Mouse (Mus musculus) ovary, adult 18-20 months (tissue): Measurements from ENCODE around the gene Pfkfb2.

Experiments used
- DNase-seq: peaks from one replicate; pipeline ENCODE4 v3.0.0; 2022; ENCODE audit warnings: low spot score, mixed read lengths

The Pfkfb2 gene

DNA sequence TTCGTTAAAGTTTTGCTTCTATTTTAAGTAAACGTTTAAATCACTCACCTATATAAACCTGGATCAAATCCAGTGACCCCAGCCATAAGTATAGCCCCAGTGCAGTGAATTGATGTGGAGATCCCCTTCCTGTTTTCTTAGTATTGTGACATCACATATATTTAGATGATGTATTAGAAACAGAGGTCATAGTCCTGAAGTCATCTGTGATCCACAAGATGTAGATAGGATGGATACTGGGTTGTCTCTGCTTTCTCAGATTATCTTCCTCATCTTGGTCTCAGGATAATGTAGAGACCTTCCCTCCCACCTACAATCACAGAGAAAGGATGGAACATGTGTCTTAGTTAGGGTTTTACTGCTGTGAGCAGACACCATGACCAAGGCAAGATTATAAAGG is at the start of gene Pfkfb2:
TSS of gene Pfkfb2 (minus strand) at position 101 of the 400 bp plus-strand sequence.
- no peak for DNase-seq

DNA sequence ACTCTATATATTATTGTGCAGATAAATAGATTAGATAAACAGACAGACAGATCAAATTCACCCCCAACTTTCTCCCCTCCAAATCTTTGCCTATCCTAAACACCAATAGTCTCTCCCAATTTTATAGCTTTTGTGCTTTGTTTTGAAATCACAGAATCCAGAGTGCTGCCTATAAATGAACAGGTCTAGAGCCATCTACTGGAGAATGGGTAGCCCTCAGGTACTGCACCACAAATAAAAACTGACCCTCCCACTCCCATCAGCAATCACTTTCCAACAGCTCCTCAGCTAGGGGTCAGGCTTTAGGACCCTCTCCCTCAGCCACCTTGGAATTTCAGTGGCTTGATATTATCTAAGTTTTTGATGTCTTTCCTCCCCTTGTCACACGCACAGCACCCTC is 47.6 kb upstream of the Pfkfb2 start:
- no peak for DNase-seq

DNA sequence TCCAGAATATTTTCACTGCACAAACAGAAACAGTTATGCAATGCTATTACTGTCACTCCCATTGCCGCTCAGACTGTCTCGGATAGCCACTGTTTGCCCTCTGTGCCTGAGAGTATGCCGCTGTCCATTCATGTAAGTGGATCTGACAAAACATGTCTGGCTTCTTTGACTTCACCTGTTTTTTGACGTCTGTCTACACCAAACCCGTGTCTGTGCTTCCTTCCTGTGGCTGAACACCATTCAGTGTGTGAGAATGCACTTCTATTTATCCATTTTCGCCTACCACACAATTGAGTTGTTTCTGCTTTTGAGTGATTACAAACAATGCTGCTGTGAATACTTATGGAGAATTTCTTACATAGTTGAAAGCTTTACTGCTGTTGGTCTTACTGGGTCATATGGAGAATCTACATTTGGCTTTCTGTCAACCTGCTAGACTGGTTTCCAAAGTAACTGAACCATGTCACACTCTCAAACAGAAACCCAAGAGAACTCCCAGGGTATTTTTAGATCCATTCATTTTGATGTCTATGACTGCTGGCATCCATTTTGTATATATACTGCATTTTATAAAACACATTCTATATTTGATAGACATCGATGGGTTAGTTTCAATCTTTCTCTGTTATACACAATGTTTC is 46.8 kb upstream of the Pfkfb2 start:
- no peak for DNase-seq

DNA sequence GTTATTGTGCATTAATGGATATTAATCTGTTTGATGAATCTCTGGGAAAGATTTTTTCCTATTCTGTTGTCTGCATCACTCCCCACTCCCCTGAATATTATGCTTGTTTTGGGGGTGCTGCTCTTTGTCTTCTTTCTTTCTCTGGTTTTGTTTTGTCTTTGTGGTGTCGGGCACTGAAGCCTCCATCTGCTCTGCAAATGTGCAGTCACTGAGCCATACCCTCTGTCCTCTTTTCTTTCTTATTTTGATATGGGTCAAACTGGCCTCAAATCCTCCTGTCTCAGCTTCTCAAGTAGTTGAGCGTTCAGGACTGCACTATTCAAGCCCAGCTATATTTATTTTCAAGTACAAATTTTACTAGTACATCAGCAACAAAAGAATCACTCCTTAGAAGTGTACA is 46.2 kb upstream of the Pfkfb2 start:
- no peak for DNase-seq

DNA sequence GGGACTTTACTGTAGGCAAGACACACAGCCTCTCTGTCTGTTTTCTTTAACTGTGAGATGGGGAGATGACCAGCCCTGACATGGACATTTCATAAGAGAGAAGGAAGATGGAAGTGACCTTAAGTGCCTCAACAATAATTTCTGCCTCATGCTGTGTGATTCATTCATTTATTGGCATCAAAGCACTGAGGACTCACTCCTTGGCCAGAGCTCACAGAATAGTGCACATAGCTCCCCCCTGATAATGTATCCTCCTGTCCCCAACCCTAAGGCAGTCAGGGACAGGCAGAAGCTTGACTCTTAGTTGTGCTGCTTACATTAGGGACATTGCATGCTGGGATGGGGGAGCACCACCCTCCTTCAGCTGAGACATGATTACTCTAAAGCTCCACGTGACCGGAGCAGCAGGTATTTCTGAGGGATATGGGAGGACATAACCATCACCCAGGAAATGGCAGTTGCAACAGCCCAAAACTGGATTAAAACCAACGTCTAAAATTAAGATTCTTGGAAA is 42.0 kb upstream of the Pfkfb2 start:
- DNase-seq = no peak

DNA sequence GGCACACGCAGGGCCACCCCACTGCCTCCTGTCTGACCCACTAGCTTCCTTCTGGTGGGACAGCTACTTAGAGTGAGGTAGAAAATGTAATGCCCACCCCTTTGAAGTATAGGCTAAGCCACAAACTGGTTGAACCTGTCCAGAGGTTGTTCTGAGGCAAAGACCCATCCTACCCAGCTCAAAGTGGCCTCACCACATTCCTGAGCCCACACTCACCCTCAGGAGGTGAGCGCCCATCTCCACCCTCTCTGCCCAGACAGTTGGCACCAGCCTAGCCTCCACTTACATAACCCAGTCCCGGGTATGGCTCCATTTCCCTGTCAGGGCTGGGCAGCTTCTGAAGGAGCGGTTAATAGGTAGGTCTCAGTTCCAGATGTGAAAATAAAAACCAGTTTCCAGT is 41.4 kb upstream of the Pfkfb2 start:
- DNase-seq = no peak

DNA sequence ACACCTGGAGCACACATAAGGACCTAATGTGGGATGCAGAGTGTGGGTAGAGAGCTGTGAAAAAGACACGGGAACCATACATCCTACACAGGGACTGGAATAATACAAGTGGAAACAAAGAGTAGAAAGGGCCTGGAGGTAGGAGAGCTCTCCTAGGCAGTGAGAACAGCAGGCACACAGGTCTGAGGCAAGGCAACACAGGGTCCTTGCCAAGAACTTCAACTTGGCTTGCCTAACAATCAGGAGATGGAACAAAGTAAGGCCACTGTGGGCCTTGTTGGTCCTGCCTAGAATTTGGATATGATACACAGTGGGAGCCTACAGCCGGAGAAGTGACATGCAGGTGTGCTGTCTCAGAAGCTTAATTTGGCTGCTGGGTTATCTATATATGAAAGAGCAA is 40.9 kb upstream of the Pfkfb2 start:
- no peak for DNase-seq

DNA sequence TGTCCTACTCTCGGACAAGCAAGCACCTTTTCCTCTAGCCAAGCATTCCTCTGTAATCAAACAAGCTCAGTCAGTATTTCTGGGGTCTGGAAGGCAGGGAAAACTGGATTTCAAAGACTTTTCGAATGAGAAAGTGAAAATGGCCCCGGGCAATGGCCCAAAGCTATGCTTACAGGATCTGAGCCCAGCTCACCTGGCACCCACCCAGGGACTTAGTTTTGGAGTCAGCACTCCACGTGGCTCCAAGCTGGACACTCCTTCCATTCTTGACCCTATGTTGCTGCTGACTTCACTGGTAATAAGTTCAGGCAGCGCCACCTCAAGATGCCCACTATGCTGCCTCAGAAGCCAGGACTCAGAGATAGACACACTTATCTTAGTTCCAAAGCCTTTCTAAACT is 38.0 kb upstream of the Pfkfb2 start:
- no peak for DNase-seq

DNA sequence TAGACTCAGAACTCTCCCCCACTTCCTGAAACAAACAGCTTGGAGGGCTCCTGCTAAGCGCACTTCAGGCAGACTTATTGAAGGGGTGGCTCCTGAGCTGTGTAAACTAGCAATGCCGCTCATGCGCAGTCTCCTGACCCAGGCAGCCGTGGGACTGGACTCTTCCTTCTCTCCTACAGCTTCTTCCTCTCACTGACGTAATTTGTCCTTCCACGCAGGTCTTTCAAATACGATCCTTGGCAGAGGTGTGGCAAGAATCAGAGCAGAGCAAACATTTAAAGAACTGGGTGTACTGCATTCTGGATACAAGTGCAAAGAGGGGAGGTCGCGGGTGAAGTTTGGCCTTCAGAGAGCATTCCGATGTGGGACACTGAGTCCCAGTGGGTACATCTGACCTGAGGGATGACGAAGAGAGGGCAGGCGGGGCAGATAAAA is 35.0 kb upstream of the Pfkfb2 start:
- peak; percentile 47 for DNase-seq

DNA sequence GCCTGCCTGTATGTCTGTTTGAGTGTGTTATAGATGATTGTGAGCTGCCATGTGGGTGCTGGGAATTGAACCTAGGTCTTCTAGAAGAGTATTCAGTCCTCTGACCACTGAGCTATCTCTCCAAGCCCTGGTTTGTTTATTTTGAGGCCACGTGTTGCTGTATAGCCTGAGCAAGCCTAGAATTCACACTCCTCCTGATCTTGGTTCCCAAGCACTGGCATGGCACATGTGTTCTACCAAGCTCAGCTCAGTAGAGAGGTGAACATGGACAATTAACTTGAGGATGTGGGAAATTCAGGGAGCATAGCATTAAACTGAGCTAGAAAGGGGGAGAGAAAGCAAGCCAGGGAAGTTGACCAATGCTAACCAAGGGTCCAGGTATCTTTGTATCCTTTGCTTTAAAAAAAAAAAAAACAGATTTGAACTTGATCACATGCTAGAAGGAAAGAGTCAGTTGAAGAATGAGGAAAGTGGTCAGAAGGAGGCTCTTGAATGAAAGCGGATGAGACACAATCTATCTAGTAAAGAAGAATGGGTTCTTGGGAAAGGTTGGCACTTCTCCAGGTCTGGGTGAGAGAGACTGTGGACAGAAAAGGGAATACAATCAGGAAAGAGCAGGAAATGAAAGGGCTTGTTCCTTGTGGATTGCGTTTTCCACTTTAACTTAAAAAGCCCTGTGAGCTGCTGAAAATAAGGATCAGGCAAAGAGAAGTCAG is 33.1 kb upstream of the Pfkfb2 start:
- no peak for DNase-seq

DNA sequence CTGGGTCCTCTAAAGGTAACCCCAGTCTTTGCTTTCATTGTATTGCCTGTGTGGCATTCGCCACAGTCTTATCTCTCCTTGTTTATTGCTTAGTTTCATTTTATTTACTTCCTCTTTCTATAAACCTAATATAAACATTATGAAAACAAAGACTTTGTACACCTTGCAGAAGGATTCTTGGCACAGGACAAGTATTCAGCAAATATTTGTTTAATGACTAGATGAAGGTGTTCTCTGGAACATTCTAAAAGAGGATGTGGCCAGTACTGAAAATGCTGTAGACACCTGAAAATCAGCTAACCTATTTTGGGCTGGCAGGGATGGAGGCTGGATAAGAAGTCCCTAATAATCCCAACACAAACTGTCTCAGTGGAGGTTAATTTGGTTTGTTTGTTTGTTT is 32.5 kb upstream of the Pfkfb2 start:
- no peak for DNase-seq

DNA sequence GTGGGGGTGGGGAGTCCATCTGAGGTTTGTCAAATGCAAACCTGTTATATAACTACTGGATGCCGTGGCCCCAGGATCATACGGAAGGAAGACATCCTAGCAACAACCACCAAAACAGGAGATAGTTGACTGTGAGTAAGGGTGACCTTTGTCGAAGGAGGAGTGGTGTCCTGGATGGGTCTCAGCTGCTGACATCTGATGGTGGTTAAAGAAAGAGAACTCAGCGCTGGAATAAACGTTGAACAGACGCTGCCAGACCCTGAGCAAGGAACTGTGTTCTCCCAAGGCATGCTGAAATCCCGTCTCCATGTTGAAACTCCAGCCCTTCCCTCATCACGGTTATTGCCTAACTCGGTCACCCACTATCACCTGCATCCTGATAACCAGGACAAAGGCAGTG is 30.6 kb upstream of the Pfkfb2 start:
- no peak for DNase-seq

DNA sequence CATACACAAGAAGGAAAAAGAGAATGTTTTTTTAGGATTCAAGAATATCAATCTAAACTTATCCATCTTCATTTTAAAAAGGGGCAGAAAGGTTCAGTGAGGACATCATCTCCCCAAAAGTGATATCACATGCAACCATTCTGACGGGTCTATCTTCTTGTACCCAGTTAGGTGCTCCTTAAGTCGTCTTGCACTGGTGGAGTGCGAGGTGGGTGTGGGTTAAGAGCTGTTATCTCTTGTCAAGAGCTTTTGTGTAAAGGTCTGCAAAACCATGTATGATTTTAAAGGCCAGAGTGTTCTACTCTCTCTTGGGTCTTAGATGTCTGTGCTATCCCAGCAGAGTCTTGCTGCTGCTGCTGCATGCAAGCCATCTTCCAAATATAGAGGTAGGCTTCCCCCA is 17.8 kb upstream of the Pfkfb2 start:
- DNase-seq = no peak

DNA sequence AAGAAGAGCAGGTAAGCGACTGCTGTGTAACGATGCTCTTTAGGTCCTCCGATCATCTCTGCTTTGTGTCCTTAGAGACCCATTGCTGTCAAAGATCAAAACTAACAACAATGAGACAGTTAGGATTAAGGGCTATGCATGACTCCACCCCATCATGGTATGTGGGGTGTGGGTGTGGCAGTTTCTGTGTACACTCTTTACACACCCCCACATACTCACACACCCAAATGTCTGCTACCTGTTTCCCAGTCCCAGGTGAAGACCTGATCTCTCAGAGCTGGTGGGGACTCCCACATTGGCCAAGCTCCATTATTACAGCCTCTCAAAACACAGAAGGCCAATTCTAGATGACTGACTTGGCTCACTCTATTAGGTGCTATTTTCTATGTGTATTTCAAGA is 16.5 kb upstream of the Pfkfb2 start:
- no peak for DNase-seq

DNA sequence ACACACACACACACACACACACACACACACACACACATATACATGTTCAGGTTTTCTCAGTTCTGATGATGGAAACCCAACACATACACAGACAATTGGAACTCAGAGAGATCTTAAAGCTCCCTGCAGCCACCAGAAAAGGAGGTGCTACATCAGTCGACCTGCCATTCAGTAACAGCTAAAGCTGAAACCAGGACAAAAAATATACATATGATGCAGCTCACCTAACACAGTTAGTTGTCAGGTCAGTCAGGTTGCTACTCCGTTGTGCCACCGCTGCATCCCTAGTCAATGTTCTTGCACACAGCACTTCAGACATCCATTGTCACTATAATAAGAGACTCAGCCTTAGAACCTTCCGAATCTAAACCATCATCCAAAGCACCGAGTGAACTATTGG is 15.9 kb upstream of the Pfkfb2 start:
- DNase-seq = no peak

DNA sequence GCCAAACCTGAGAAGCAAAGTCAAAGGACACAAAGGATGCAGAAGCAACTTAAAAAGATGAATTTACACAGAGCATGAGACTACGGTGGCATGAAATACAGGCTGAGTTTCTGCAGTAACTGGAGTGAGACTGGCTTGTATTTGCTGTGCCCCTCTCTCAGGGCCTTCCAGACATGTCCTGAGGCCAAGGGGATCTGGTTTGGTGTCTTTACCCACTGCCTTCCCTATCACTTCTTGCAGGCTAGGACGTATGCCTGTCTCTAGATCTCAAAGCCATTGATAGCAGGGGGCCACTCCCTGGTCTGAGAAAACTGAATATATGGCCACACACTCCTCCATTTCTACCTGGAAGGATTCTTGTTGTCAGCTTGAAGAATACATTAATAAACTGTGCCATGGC is 15.2 kb upstream of the Pfkfb2 start:
- DNase-seq = no peak

DNA sequence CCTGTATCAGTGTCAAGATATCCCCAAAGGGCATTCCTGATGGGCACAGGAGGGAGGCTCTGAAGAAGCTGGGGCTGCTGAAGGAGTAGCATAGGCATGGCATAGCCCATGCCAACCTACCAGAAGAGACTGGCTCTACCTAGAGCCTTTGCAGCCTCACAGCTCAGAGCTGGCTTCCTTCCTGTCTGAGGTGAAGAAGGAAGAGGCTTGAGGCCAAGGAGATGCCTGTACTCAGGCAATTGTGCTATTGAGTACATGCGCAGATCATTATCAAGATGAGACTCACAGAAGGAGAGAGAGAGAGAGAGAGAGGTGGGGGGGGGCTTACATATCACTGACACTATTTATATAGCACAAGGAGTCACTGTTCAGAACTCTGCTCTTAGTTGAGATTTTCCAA is 14.7 kb upstream of the Pfkfb2 start:
- no peak for DNase-seq

DNA sequence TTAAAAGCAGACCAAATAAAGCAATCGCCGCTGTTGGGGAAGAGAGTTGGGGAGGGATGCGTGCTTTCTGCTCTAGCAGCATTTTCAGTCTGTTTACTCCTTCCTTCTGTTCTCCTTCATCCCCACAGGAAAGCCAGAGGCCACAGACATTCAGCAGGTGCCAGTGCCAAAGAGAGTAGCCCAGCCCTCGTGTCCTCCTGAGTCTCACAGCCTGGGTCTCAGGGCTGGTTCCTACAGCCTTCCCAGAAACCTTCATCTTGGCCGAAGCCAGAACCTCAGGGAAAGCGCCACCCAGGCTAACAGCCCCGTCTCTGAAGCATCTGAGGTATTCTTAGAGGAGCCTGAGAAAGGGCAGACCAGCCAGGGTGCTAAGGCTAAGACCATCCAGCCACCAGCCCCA is 13.1 kb upstream of the Pfkfb2 start:
- no peak for DNase-seq

DNA sequence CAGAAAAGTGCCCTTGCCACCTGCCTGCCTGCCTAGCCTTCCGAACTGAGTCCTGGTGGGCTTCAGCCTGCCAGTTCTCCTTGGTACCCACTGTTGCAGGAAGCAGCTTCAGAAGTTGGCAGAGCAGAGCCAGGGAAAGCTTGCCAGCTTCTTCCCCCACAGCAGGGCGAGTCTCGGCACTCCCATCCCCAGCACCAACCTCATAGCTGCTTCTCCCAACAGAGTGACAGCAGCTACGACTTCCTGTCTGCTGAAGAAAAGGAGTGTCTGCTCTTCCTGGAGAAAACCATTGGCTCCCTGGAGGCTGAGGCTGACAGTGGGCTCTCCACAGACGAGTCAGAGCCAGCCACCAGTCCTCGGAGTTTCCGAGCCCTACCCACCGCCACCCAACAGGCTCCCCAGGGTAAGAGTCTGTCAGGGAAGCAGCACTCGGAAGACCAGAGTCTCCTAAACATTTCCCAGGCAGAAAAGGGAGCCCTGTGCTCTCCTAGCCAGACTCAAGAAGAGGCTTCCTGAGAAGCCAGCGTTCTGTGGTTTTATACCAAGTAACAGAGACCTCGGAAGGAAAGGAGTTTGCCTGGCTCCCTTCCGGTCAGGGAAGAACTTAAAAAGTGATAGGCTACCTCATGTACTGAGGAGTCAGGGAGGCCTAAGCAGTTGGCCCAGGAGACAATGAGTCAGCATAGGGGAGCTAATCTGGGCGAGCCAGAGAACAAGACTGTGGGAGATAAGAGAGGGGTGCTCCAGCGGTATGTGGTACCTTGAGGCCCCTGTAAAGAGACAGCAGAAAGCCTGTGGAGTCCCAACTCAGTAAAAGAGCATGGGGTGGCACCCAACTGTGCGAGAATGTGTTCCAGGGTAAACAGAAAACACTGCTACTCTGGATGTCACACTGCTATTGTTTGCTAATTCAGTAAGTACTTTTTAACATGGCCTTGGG is 12.0 kb upstream of the Pfkfb2 start:
- DNase-seq = no peak

DNA sequence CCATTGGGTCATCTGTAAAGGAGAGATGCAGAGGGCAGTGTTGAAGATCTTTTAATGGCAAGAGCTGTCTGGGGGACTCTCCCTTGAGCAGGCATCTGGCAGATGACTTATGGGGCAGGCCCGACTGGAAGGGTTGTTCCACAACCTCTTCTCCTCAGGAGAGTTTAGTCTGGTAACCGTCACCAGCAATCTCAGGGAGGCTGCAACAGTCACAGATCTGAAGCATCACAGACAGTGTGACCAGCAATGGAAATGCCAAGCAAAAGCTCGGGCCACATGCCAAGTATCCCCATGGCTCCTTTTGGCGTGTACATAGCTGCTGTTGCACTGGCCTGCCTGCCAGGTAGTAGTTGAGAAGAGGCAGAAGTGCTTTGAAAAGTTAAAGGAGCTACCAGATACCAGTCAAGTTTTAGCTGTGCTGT is 11.2 kb upstream of the Pfkfb2 start:
- DNase-seq = no peak

DNA sequence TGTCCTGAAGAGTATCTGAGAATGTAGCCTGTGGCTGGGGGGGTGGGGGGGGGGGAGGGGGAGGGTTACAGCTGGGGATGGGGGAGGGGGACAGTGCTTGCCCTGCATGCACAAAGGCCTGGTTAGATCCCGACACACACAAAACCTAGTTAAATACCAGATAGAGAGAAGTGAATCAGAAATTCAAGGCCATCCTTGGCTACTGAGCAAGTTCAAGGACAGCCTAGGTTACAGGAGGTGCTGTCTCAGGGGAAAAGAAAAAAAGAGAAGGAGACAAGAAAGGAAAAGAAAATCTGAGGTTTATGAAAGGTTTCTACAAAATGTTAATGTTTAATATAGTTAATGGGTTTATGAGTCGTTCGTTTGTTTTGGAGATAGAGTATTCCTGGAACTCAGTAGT is 10.6 kb upstream of the Pfkfb2 start:
- no peak for DNase-seq

DNA sequence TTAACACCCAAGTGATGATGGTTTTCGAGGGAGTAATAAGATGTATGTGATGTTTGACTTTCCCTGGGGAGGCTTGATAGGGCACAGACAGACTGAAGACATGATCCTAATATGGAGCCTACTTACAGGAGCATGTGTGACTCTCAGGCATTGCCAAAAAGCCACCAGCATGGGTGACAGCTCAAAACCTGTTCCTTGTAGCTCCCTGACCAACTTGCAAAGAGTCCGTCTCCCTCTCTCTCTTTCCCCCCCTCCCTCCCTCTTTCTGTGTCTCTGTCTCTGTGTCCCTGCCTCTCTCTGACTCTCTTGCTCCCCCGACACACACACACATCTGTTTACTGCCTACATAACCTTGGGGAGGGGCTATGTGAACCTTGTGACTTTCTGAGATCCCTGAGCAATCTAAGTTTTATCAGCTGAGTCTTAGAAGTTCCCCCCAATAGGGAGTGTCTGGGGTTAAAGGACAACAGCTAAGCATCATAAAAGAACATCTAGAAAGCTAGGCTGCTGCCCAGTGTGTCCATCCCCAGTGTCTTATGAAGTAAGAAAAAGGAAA is 9.6 kb upstream of the Pfkfb2 start:
- no peak for DNase-seq
